Mouse (Mus musculus) embryonic stem cell, embryonic (primary cell): ENCODE measurements around the gene Mllt6.

Experiments
- CTCF ChIA-PET, 4 experiments: fragments of 300-600 bp in 2 of 4; fragments of 350-600 bp in 2 of 4; sonication (Branson Sonifier 250); formaldehyde crosslinking; loops; one replicate each; lab custom pipeline; 2022; ENCODE audit warnings: inconsistent platforms in 2 of 4; lab: Charles Lee
- POLR2A ChIA-PET, 4 experiments: fragments of 300-600 bp in 2 of 4; fragments of 350-600 bp in 2 of 4; sonication (Branson Sonifier 250); formaldehyde crosslinking; loops; one replicate each; lab custom pipeline; 2022; ENCODE audit warnings: antibody characterized with exemption in 4 of 4, inconsistent platforms in 1 of 4; lab: Charles Lee

The Mllt6 gene

GRCm38 (mm10) chr11:97718281-97718860 lies 55.2 kb downstream of the Mllt6 start:
- ChIA-PET POLR2A (interaction anchor here in 2 of 4 experiments (1.3 to 9.8 kb wide), 6 partner anchors 15 to 64 kb away, joined by 3 to 133 read pairs (median 4); partner anchors contain the start of genes Psmb3 (in 2 of the 2), Pcgf2 (in 1 of the 2) and Rpl23 (in 1 of the 2)), CTCF (interaction anchor here in 1 of 4 experiments (0.9 kb wide), 1 partner anchor 75 kb away, joined by 3 read pairs; no protein-coding TSS in a partner anchor)

GRCm38 (mm10) chr11:97719041-97719440 lies 55.8 kb downstream of the Mllt6 start:
- POLR2A ChIA-PET, result interaction anchor here in 2 of 4 experiments (0.5 to 1.5 kb wide), 8 partner anchors 10 to 228 kb away, joined by 3 to 7 read pairs (median 4); partner anchors contain the start of genes Psmb3 (in 2 of the 2), Epop (in 1 of the 2) and Rpl23 (in 1 of the 2)
- CTCF ChIA-PET, result interaction anchor here in 1 of 4 experiments (1.4 kb wide), 1 partner anchor 87 kb away, joined by 4 read pairs; no protein-coding TSS in a partner anchor

GRCm38 (mm10) chr11:97721338-97721737 lies 58.1 kb downstream of the Mllt6 start:
- POLR2A ChIA-PET, result interaction anchor here in 1 of 4 experiments (1.1 to 1.8 kb wide), 2 partner anchors 60 to 76 kb away, joined by 3 to 6 read pairs; partner anchors contain the start of gene Rpl23
- CTCF ChIA-PET, result no interaction called here

- POLR2A ChIA-PET, result interaction anchor here in 2 of 4 experiments (0.5 to 1.4 kb wide), 3 partner anchors 9 to 397 kb away, joined by 3 read pairs; no protein-coding TSS in a partner anchor
- CTCF ChIA-PET, result no interaction called here
These were observed 60.5 kb downstream of the Mllt6 start for GRCm38 (mm10) chr11:97723709-97724108.

- CTCF ChIA-PET, result interaction anchor here in 2 of 4 experiments (0.6 to 1.1 kb wide), 5 partner anchors 10 to 167 kb away, joined by 3 to 5 read pairs (median 4); no protein-coding TSS in a partner anchor
- POLR2A ChIA-PET, result interaction anchor here in 2 of 4 experiments (0.7 to 1.8 kb wide), 4 partner anchors 17 to 102 kb away, joined by 3 to 4 read pairs (median 4); partner anchors contain the start of gene Pip4k2b (in 1 of the 2)
These were observed 65.1 kb downstream of the Mllt6 start for GRCm38 (mm10) chr11:97728311-97728710.

GRCm38 (mm10) chr11:97728730-97729129 lies 65.5 kb downstream of the Mllt6 start:
- POLR2A ChIA-PET, result interaction anchor here in 2 of 4 experiments (0.7 to 1.8 kb wide), 5 partner anchors 16 to 102 kb away, joined by 3 to 4 read pairs (median 3); partner anchors contain the start of gene Pip4k2b (in 1 of the 2)
- CTCF ChIA-PET, result interaction anchor here in 2 of 4 experiments (0.6 to 1.1 kb wide), 6 partner anchors 10 to 166 kb away, joined by 3 to 5 read pairs (median 4); no protein-coding TSS in a partner anchor

GRCm38 (mm10) chr11:97733689-97734088 lies 70.5 kb downstream of the Mllt6 start:
- ChIA-PET CTCF (interaction anchor here in 3 of 4 experiments (0.6 to 1.1 kb wide), 3 partner anchors 35 to 89 kb away, joined by 3 to 5 read pairs (median 3); no protein-coding TSS in a partner anchor), POLR2A (interaction anchor here in 3 of 4 experiments (0.6 to 2.6 kb wide), 9 partner anchors 9 to 1744 kb away, joined by 3 to 13 read pairs (median 4); partner anchors contain the start of gene Rpl23 (in 2 of the 3))

GRCm38 (mm10) chr11:97734810-97735209 lies 71.6 kb downstream of the Mllt6 start:
- ChIA-PET CTCF (interaction anchor here in 2 of 4 experiments (0.6 to 1.3 kb wide), 3 partner anchors 20 to 90 kb away, joined by 3 to 5 read pairs (median 3); no protein-coding TSS in a partner anchor), POLR2A (interaction anchor here in 2 of 4 experiments (0.6 to 2.4 kb wide), 6 partner anchors 10 to 269 kb away, joined by 3 to 7 read pairs (median 3); partner anchors contain the start of genes Fbxo47 (in 1 of the 2) and Pip4k2b (in 1 of the 2))
